Mouse (Mus musculus) heart, embryonic 14.5 days (tissue): ENCODE results near the gene Wdr63. TPM values are rescaled to one million over a fixed set of nuclear protein-coding genes. Genes with fewer than 3 reads are reported as not detected.

ENCODE experiments used
- ATAC-seq: fragments of 200-750 bp; cut with Nextera tagmentation; 2 replicates; pipeline ENCODE4 v1.8.0; 2017; ENCODE audit warnings: low read depth, moderate TSS enrichment; ENCODE audit not compliant: insufficient number of reproducible peaks, insufficient read depth, low FRiP score
- H3K27ac ChIP-seq, 2 experiments: fragments of 200-500 bp in 1 of 2; fragments of 300-500 bp in 1 of 2; sonication (generic) in 1 of 2; replicated peaks in 1 of 2; 2 replicates each; pipeline ENCODE4 v1.5.1; 2012 to 2014; ENCODE audit warnings: low read depth in 2 of 2, low read length in 2 of 2, control low read depth in 1 of 2, mild to moderate bottlenecking in 1 of 2, mixed read lengths in 1 of 2; ENCODE audit not compliant: control insufficient read depth in 1 of 2, insufficient read depth in 1 of 2
- H3K27me3 ChIP-seq: fragments of 300-500 bp; sonication (generic); 2 replicates; pipeline ENCODE4 v1.6.1; 2014; ENCODE audit warnings: mild to moderate bottlenecking, low read length, control low read depth; ENCODE audit not compliant: control insufficient read depth, insufficient read depth
- H3K36me3 ChIP-seq: fragments of 300-500 bp; sonication (generic); 2 replicates; pipeline ENCODE4 v1.6.1; 2014; ENCODE audit warnings: mild to moderate bottlenecking, control low read depth, low read length, mixed read lengths; ENCODE audit not compliant: control insufficient read depth, insufficient read depth
- H3K4me1 ChIP-seq, 2 experiments: fragments of 200-500 bp in 1 of 2; fragments of 300-500 bp in 1 of 2; sonication (generic) in 1 of 2; 2 replicates each; pipeline ENCODE4 v1.6.1; 2012 to 2014; ENCODE audit warnings: low read length in 2 of 2, control low read depth in 1 of 2, mixed read lengths in 1 of 2; ENCODE audit not compliant: control insufficient read depth in 2 of 2, insufficient read depth in 2 of 2
- H3K4me2 ChIP-seq: fragments of 300-500 bp; sonication (generic); 2 replicates; pipeline ENCODE4 v1.6.1; 2014; ENCODE audit warnings: mild to moderate bottlenecking, low read length
- H3K4me3 ChIP-seq, 2 experiments: fragments of 200-500 bp in 1 of 2; fragments of 300-500 bp in 1 of 2; sonication (generic) in 1 of 2; 2 replicates each; pipeline ENCODE4 v1.5.1; 2012 to 2014; ENCODE audit warnings: low read length in 2 of 2, mild to moderate bottlenecking in 2 of 2, control low read depth in 1 of 2, low read depth in 1 of 2, moderate library complexity in 1 of 2; ENCODE audit not compliant: control insufficient read depth in 1 of 2, insufficient read depth in 1 of 2
- H3K9ac ChIP-seq: fragments of 300-500 bp; sonication (generic); 2 replicates; pipeline ENCODE4 v1.6.1; 2014; ENCODE audit warnings: mild to moderate bottlenecking, low read length
- H3K9me3 ChIP-seq: fragments of 300-500 bp; sonication (generic); 2 replicates; pipeline ENCODE4 v1.6.1; 2016; ENCODE audit warnings: low read length, control low read depth; ENCODE audit not compliant: control insufficient read depth
- WGBS: fragments of 180-500 bp; shearing (Covaris S2); extraction: QIAGEN DNeasy Blood & Tissue Kit; methylation state at CpG from one replicate; pipeline ENCODE4 v1.1.7; 2014; 5-methylcytosine and 5-hydroxymethylcytosine counted together
- polyA plus RNA-seq: library from polyadenylated mRNA; unstranded; fragments of >200 nt; fragmentation: Nextera tagmentation; extraction: Ambion mirVana; gene quantifications from 2 replicates; pipeline ENCODE4 v1.2.1, GENCODE M21; 2014

Wdr63 gene
- polyA plus RNA-seq, 1 experiment from 2014 or later, result not detected

DNA sequence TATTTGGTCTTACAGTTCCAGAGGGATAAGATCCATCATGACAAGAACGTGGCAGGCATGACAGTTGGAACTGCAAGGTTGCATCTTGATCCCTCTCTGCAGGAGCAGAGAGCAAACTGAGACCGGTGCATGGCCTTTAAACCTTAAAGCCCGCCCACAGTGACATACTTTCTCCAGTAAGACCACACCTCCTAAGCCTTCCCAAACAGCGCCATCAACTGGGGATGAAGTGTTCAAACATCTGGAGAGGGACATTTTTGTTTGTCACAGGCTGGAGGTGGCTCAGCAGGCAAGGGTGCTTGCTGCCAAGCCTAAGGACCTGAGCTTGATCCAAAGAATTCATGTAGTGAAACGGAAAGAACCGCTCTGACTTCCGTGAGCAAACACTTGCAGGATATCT lies 83.2 kb downstream of the Wdr63 start:
- no peak overlapping the region for H3K27ac ChIP-seq

DNA sequence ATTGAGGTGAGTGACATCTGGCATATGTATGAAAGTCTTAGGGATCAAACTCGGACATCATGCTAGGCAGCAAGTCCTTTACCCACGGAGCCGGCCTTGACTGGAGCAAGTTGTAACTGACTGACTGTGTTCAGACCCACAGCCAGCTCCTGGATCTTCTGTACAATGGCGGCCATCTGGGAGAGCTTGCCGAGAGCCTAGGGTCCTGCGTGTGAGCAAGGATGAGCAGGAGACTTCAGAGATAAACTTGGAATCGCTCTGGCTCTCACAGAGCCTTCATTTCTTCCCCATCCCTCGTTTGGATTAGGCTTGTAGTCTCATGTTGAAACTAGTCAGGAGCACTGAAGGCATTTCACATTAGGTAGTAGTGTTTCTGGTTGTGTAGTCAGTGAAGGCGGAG lies 85.7 kb downstream of the Wdr63 start:
- WGBS, result 85% methylated on average over 9 of the region's 9 CpGs
- 0 out of 2 replicates have a peak, but pooled peaks cover 4% of the 10 kb centered on the region for H3K9me3 ChIP-seq
- no peaks in the 10 kb centered on the region for H3K27me3 ChIP-seq
- H3K9ac ChIP-seq, result no peak overlapping the region
- H3K36me3 ChIP-seq, result peaks cover 63% of the 10 kb centered on the region
- no peak overlapping the region for H3K4me3 ChIP-seq
- no peak overlapping the region for H3K27ac ChIP-seq
- ATAC-seq, result no peak
- H3K4me1 ChIP-seq, result peaks cover 0 to 4% of the 10 kb centered on the region in 2 experiments; a peak in 2 of 4 replicates
- no peak overlapping the region for H3K4me2 ChIP-seq

More for the DNA sequence above, 83.2 kb downstream of the Wdr63 start:
- Histone ChIP-seq H3K9ac (no peak overlapping the region), H3K27me3 (no peaks in the 10 kb centered on the region), H3K4me1 (peaks cover 0 to 14% of the 10 kb centered on the region in 2 experiments; a peak in 2 of 4 replicates), H3K36me3 (peaks cover 38% of the 10 kb centered on the region), H3K4me3 (no peak overlapping the region), H3K4me2 (no peak overlapping the region), H3K9me3 (0 out of 2 replicates have a peak, but pooled peaks cover 4% of the 10 kb centered on the region)
- no peak for ATAC-seq
- 88% methylated on average over 7 of the region's 7 CpGs for WGBS

GRCm38 (mm10) chr3:146017521-146017920 lies 90.4 kb downstream of the Wdr63 start:
- no peak overlapping the region for H3K9ac ChIP-seq
- peaks cover 87% of the 10 kb centered on the region for H3K36me3 ChIP-seq
- H3K9me3 ChIP-seq, result peaks cover 3% of the 10 kb centered on the region; the same call in 1 of the 2 replicates
- H3K4me2 ChIP-seq, result no peak overlapping the region
- no peak overlapping the region for H3K27ac ChIP-seq
- WGBS, result 81% methylated on average over 9 of the region's 9 CpGs
- H3K4me1 ChIP-seq, result peaks cover 0 to 3% of the 10 kb centered on the region in 2 experiments; a peak in 2 of 4 replicates
- H3K27me3 ChIP-seq, result no peaks in the 10 kb centered on the region
- no peak for ATAC-seq
- H3K4me3 ChIP-seq, result no peak overlapping the region

DNA sequence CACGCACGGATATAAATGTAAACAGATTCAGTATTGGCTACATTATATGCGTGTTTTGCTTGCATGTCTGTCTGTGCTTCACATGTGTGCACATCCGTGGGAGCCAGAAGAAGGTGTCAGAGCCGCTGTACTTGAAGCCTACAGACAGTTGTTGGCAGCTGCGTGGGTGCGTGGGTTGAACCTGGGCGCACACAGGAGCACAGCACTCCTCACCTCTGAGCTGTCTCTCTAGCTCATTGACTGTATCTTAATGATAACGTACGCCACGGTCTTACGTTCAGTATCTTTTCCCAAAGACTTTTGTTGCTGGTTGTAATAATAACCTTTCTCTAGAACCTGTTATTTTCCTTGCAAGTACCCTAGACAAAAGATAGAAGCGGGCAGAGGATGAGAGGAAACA lies 91.0 kb downstream of the Wdr63 start:
- 85% methylated on average over 13 of the region's 13 CpGs for WGBS
- Histone ChIP-seq H3K9me3 (peaks cover 3% of the 10 kb centered on the region; the same call in 1 of the 2 replicates), H3K4me2 (no peak overlapping the region), H3K27me3 (no peaks in the 10 kb centered on the region), H3K4me1 (peaks cover 0 to 5% of the 10 kb centered on the region in 2 experiments; a peak in 2 of 4 replicates), H3K4me3 (no peak overlapping the region), H3K9ac (no peak overlapping the region), H3K27ac (no peak overlapping the region), H3K36me3 (peaks cover 85% of the 10 kb centered on the region)
- no peak for ATAC-seq

DNA sequence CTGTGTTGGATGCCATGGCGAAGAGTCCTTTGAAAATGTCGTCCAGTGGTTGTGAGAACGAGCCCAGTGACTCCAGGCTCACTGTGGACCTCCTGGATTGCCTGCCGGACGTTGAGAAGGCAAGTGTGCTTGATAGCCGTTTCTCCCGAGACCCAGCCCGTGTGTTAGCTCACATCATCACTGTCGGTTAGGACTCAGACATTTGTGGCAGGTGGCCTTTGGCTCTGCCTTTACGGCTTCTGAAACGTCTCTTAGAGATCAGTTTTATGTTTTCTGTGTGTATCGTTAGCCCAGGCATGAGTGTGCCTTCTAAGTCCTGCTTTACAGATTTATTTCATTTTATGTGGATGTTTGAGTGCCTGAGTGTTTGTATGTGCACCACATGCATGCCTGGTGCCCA lies 93.6 kb downstream of the Wdr63 start:
- Histone ChIP-seq H3K27ac (no peak overlapping the region), H3K9ac (no peak overlapping the region), H3K4me1 (peaks cover 10 to 15% of the 10 kb centered on the region in 2 experiments), H3K4me2 (no peak overlapping the region), H3K9me3 (peaks cover 3% of the 10 kb centered on the region; the same call in 1 of the 2 replicates), H3K27me3 (no peaks in the 10 kb centered on the region), H3K4me3 (no peak overlapping the region), H3K36me3 (peaks cover 83% of the 10 kb centered on the region)
- 98% methylated on average over 12 of the region's 12 CpGs for WGBS
- no peak for ATAC-seq

DNA sequence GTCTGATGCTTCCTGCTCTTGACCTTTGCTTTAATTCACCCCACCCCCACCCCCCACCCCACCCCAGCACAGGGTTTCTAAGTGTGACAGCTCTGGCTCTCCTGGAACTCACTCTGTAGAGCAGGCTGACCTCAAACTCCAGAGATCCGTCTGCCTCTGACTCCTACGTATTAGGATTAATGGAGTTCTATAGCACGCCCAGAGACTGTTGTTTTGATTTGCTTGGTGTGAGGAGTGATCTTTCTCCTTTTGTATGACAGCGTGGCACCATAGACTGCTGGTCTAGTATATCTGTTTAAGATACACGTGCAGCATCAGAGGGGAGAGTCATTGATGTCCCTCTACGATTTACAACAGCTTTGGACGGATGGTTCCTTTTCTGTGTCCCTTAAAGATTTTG lies 94.4 kb downstream of the Wdr63 start:
- Histone ChIP-seq H3K9me3 (peaks cover 3% of the 10 kb centered on the region; the same call in 1 of the 2 replicates), H3K27ac (no peak overlapping the region), H3K4me1 (peaks cover 10 to 15% of the 10 kb centered on the region in 2 experiments), H3K36me3 (peaks cover 83% of the 10 kb centered on the region), H3K4me3 (no peak overlapping the region), H3K27me3 (no peaks in the 10 kb centered on the region), H3K4me2 (no peak overlapping the region), H3K9ac (no peak overlapping the region)
- ATAC-seq, result no peak
- WGBS, result 90% methylated on average over 7 of the region's 7 CpGs

DNA sequence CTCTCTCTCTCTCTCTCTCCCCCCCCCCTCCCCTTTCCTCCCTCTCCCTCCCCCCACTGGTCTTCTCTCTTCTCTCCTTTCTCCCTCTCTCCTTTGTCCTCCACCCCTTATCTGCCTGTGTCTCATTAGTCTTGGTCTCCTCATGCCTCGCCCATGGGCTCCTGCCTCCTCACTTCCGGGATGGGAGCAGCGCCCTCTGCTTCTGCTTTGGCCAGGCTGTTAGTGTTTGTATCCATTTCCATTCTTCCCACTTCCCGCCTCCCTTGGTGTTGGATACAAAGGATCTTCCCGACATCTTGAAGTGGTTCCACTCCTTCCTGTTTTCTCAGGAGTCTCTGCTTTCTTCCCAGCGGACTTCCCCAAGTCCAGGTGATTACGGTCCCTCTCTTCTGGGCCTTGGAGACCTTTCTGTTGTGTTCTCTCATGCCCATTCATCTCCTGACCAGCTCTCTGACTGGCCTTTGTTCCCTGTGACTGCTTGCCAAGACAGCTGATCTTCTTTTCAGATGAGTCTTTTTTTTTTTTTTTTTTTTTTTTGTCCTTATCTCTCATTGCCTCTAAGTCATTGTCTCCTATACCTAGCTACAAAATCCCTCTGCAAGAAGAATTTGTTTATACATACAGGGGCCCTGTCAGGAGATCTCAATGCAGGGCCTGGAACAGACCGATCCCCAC lies 96.2 kb downstream of the Wdr63 start:
- no peak overlapping the region for H3K4me3 ChIP-seq
- H3K36me3 ChIP-seq, result peaks cover 81% of the 10 kb centered on the region
- no peaks in the 10 kb centered on the region for H3K27me3 ChIP-seq
- H3K4me2 ChIP-seq, result no peak overlapping the region
- ATAC-seq, result no peak
- 63% methylated on average over 8 of the region's 8 CpGs for WGBS
- no peak overlapping the region for H3K9ac ChIP-seq
- peaks cover 3% of the 10 kb centered on the region; the same call in 1 of the 2 replicates for H3K9me3 ChIP-seq
- H3K4me1 ChIP-seq, result peaks cover 15 to 18% of the 10 kb centered on the region in 2 experiments
- 0 out of 4 replicates have a peak overlapping the region, but pooled peaks have one; percentile 18 to 24 for H3K27ac ChIP-seq
